Comparison of ENCODE assay signal across 24 mouse cellular contexts in genomic region chr15:63166411-63166810, GRCm38 (mm10).
DNase-seq lines count a peak whose midpoint lies in the region; ATAC-seq and TF ChIP-seq lines count a peak whose summit lies in the region.
"Had no signal": no experiment of that assay in that cellular context is flagged by ENCODE, and none has a peak within 500 bp of the region (broad histone marks: within the 10 kb centered on the region; RNA-seq: fewer than 3 reads in every experiment).

No protein-coding gene starts in this region.

- no peak overlapping the region for H3K27ac ChIP-seq in intestine, postnatal 0 days (ENCODE audit: low read depth, low read length)
- no peak overlapping the region for H3K27ac ChIP-seq in intestine, embryonic 16.5 days (ENCODE audit: low read length)
- H3K27ac ChIP-seq: heart, embryonic 10.5 days; heart, embryonic 13.5 days; hindbrain, embryonic 15.5 days had no signal

- peak; percentile 79 for DNase-seq in Muller cell, postnatal 12 days (ENCODE audit: inconsistent ontology term)
- DNase-seq in fibroblast of lung, adult 2 months (ENCODE audit: low read depth), result peak; percentile 7
- no peak for DNase-seq in layer of hippocampus, adult 11-12 months (ENCODE audit: low spot score)
- no peak for DNase-seq in cerebellum, postnatal 14 days
- DNase-seq: adrenal gland, adult 8-10 months; adrenal gland, postnatal 25 days; cerebellum, adult 18-20 months; cerebellum, postnatal 10 days; forebrain, postnatal 0 days; gastrocnemius, postnatal 25 days; heart, adult 18-20 months; heart, postnatal 14 days; heart, postnatal 4 days; kidney, adult 18-20 months; kidney, adult 9 months had no signal

- H3K4me3 ChIP-seq in intestine, postnatal 0 days (ENCODE audit: low read depth, low read length), result no peak overlapping the region
- no peak overlapping the region for H3K4me3 ChIP-seq in intestine, embryonic 16.5 days (ENCODE audit: low read length)
- H3K4me3 ChIP-seq: heart, embryonic 10.5 days; heart, embryonic 13.5 days; hindbrain, embryonic 15.5 days had no signal

- H3K36me3 ChIP-seq in intestine, postnatal 0 days (ENCODE audit: control insufficient read depth, insufficient read depth), result no peaks in the 10 kb centered on the region
- no peaks in the 10 kb centered on the region for H3K36me3 ChIP-seq in intestine, embryonic 16.5 days (ENCODE audit: control insufficient read depth, insufficient read depth, low read length)
- H3K36me3 ChIP-seq: G1E; heart, embryonic 10.5 days; heart, embryonic 13.5 days; hindbrain, embryonic 15.5 days had no signal

- H3K4me1 ChIP-seq in intestine, postnatal 0 days (replicated peaks; ENCODE audit: control insufficient read depth, insufficient read depth, low read length), result 0 out of 2 replicates have a peak, but pooled peaks cover 2% of the 10 kb centered on the region
- peaks cover 16% of the 10 kb centered on the region for H3K4me1 ChIP-seq in intestine, embryonic 16.5 days (ENCODE audit: control insufficient read depth, insufficient read depth, low read length)
- H3K4me1 ChIP-seq: hindbrain, embryonic 15.5 days had no signal

- TF ChIP-seq CTCF in intestine, postnatal 0 days (IDR thresholded peaks at IDR 0.05; ENCODE audit: low read depth), result no peak

- H3K4me2 ChIP-seq in intestine, postnatal 0 days (replicated peaks; ENCODE audit: low read depth), result no peak overlapping the region
- H3K4me2 ChIP-seq in intestine, embryonic 16.5 days (ENCODE audit: low read depth, low read length), result no peak overlapping the region
- H3K4me2 ChIP-seq: heart, embryonic 13.5 days; hindbrain, embryonic 15.5 days had no signal

- H3K9ac ChIP-seq in intestine, postnatal 0 days (ENCODE audit: low read depth, low read length), result no peak overlapping the region
- no peak overlapping the region for H3K9ac ChIP-seq in intestine, embryonic 16.5 days (ENCODE audit: low read depth, low read length)
- H3K9ac ChIP-seq: forebrain, postnatal 0 days; heart, embryonic 13.5 days; hindbrain, embryonic 15.5 days had no signal

- no peaks in the 10 kb centered on the region for H3K27me3 ChIP-seq in intestine, postnatal 0 days (replicated peaks; ENCODE audit: control insufficient read depth, insufficient read depth, low read length)
- no peaks in the 10 kb centered on the region for H3K27me3 ChIP-seq in intestine, embryonic 16.5 days (replicated peaks; ENCODE audit: control insufficient read depth, insufficient read depth, low read length)
- H3K27me3 ChIP-seq: CH12.LX; heart, embryonic 13.5 days; hindbrain, embryonic 15.5 days had no signal

- peak; percentile 47; the same call in 1 of the 2 replicates for ATAC-seq in intestine, postnatal 0 days
- ATAC-seq in intestine, embryonic 16.5 days, result no peak
- ATAC-seq: activated CD4-positive, CD25-positive, alpha-beta regulatory T cell, adult 4 months; forebrain, embryonic 14.5 days; forebrain, postnatal 0 days had no signal

- no peaks in the 10 kb centered on the region for H3K9me3 ChIP-seq in intestine, postnatal 0 days (ENCODE audit: control insufficient read depth)
- H3K9me3 ChIP-seq in intestine, embryonic 16.5 days (ENCODE audit: control insufficient read depth, low read length), result no peaks in the 10 kb centered on the region
- H3K9me3 ChIP-seq: G1E; heart, embryonic 10.5 days; heart, embryonic 13.5 days; hindbrain, embryonic 15.5 days had no signal

Comparison
In these comparisons a context has a peak if more than half of its experiments do, and no peak if none do; other contexts are left out.
1. DNase-seq: peak in Muller cell, postnatal 12 days (single experiment) and fibroblast of lung, adult 2 months (single experiment); none in layer of hippocampus, adult 11-12 months (single experiment) and cerebellum, postnatal 14 days (0 of 2).